Mouse (Mus musculus) lung, embryonic 14.5 days (tissue): ENCODE data around the gene Tmem181a. TPM values are rescaled to one million over a fixed set of nuclear protein-coding genes. Genes with fewer than 3 reads are reported as not detected.
"Not testable (repeated sequence)": the region's sequence is repeated elsewhere in the genome, so short reads cannot be mapped to it uniquely, and the experiment has no call there.

Experiments used
- ATAC-seq: fragments of 200-750 bp; cut with Nextera tagmentation; 2 replicates; pipeline ENCODE4 v1.8.0; 2017; ENCODE audit warnings: mild to moderate bottlenecking, moderate TSS enrichment, moderate library complexity; ENCODE audit not compliant: insufficient read depth
- DNase-seq: peaks from one replicate; pipeline ENCODE4 v3.0.0-alpha.2; 2015
- H3K27ac ChIP-seq: fragments of 300-500 bp; sonication (generic); 2 replicates; pipeline ENCODE4 v1.5.1; 2014; ENCODE audit warnings: low read depth, mild to moderate bottlenecking, moderate library complexity
- H3K27me3 ChIP-seq: fragments of 300-500 bp; sonication (generic); 2 replicates; pipeline ENCODE4 v1.6.1; 2014; ENCODE audit warnings: low read length, control low read depth; ENCODE audit not compliant: insufficient read depth
- H3K36me3 ChIP-seq: fragments of 300-500 bp; sonication (generic); 2 replicates; pipeline ENCODE4 v1.6.1; 2014; ENCODE audit warnings: control low read depth; ENCODE audit not compliant: insufficient read depth
- H3K4me1 ChIP-seq: fragments of 300-500 bp; sonication (generic); 2 replicates; pipeline ENCODE4 v1.6.1; 2014; ENCODE audit warnings: antibody characterized with exemption, control low read depth; ENCODE audit not compliant: insufficient read depth
- H3K4me2 ChIP-seq: fragments of 300-500 bp; sonication (generic); 2 replicates; pipeline ENCODE4 v1.6.1; 2014; ENCODE audit warnings: mild to moderate bottlenecking
- H3K4me3 ChIP-seq: fragments of 300-500 bp; sonication (generic); 2 replicates; pipeline ENCODE4 v1.5.1; 2014; ENCODE audit warnings: low read depth, low read length
- H3K9ac ChIP-seq: fragments of 300-500 bp; sonication (generic); 2 replicates; pipeline ENCODE4 v1.6.1; 2014
- H3K9me3 ChIP-seq: fragments of 300-500 bp; sonication (generic); 2 replicates; pipeline ENCODE4 v1.6.1; 2016; ENCODE audit warnings: low read depth, low read length, control low read depth
- WGBS: fragments of 180-500 bp; shearing (Covaris S2); extraction: QIAGEN DNeasy Blood & Tissue Kit; methylation state at CpG from one replicate; pipeline ENCODE4 v1.1.7; 2014; 5-methylcytosine and 5-hydroxymethylcytosine counted together
- polyA plus RNA-seq: library from polyadenylated mRNA; unstranded; fragments of >200 nt; fragmentation: Nextera tagmentation; extraction: Ambion mirVana; gene quantifications from 2 replicates; pipeline ENCODE4 v1.2.1, GENCODE M21; 2014

Gene Tmem181a
- polyA plus RNA-seq, 1 experiment from 2014 or later = 27.0 TPM

DNA sequence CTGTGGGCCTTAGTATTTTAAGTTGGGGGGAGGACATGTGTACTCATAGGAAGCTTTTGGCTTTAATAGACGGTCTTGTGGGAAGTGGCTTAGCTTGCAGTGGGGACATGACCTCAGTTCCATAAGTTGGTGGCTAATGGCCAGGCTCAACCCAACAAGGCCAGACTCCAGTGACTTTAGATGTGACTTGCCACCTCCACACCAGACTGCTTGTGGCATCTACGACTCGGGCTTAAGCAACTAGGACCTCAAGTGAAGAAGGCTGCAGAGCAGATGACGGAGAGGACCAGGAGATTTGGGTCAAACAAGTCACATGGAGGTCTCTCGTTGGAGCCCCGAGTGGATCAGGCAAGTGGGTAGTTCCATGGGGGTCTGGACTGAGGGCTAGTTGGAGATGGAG, 18.0 kb downstream of the Tmem181a start:
- not testable (repeated sequence) for H3K36me3 ChIP-seq, H3K4me2 ChIP-seq, H3K4me1 ChIP-seq, H3K9me3 ChIP-seq, H3K27ac ChIP-seq, H3K27me3 ChIP-seq, DNase-seq, H3K4me3 ChIP-seq, H3K9ac ChIP-seq, ATAC-seq
- WGBS = 92% methylated on average over 4 of the region's 6 CpGs

DNA sequence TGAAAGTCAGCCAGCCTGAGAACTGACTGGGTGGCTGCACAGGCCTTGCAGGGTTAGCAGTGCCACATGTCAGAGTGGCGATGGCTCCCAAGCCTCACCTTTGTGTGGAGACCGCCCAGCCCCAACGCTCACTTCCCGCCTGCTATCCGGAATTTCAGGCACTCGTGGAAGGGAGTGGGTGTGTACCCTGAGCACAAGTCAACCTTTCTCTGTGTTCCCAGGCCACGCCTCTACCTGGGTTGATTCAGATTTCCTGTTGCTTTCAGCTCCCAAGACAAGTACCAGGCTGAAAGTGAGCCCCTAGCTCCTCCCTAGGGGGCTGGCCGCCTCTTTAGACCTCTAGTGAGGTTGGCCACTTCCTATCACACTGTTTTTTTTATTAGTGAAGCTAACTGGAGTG, 22.5 kb downstream of the Tmem181a start:
- H3K27me3 ChIP-seq, H3K36me3 ChIP-seq, H3K27ac ChIP-seq, H3K9me3 ChIP-seq, H3K4me2 ChIP-seq, H3K4me3 ChIP-seq, H3K4me1 ChIP-seq, H3K9ac ChIP-seq: not testable (repeated sequence)
- peak; percentile 43 for DNase-seq
- WGBS = 36% methylated on average over 8 of the region's 8 CpGs
- peak; percentile 82 for ATAC-seq

DNA sequence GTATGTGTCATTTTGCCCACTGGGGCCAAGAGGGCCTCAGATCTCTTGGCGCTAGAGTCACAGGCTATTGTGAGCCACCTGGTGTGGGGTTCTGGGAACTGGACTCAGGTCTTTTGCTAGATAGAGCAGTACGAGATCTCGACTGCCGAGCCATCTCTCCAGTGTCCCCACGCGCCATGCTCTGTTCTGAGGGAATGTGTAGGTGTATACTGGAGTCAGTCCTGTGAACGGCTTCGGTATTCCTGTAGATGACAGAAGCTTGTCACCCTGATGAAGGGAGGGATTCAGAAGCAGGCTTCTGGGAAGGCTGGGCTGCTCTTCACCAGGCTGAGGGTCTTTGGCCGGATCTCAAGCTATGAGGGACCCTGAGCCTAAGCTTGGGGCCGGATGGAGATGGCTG, 23.1 kb downstream of the Tmem181a start:
- H3K4me3 ChIP-seq, H3K9ac ChIP-seq, H3K27ac ChIP-seq, H3K4me2 ChIP-seq, H3K27me3 ChIP-seq, DNase-seq, H3K36me3 ChIP-seq, H3K4me1 ChIP-seq, H3K9me3 ChIP-seq: not testable (repeated sequence)
- WGBS = 90% methylated on average over 7 of the region's 10 CpGs
- ATAC-seq = 0 out of 2 replicates have a peak, but pooled peaks have one; percentile 5

GRCm38 (mm10) chr17:6280513-6280912, 23.9 kb downstream of the Tmem181a start:
- H3K4me2 ChIP-seq, H3K4me3 ChIP-seq, ATAC-seq, H3K9me3 ChIP-seq, H3K27me3 ChIP-seq, H3K27ac ChIP-seq, H3K36me3 ChIP-seq, DNase-seq, H3K9ac ChIP-seq, H3K4me1 ChIP-seq: not testable (repeated sequence)
- 93% methylated on average over 14 of the region's 19 CpGs for WGBS

GRCm38 (mm10) chr17:6283137-6283536, 26.5 kb downstream of the Tmem181a start:
- not testable (repeated sequence) for H3K27me3 ChIP-seq, H3K9me3 ChIP-seq, H3K36me3 ChIP-seq, ATAC-seq, DNase-seq, H3K4me2 ChIP-seq, H3K9ac ChIP-seq, H3K4me3 ChIP-seq, H3K27ac ChIP-seq, H3K4me1 ChIP-seq
- WGBS = 92% methylated on average over 7 of the region's 10 CpGs

- H3K4me2 ChIP-seq, H3K9me3 ChIP-seq, DNase-seq, H3K9ac ChIP-seq, H3K4me3 ChIP-seq, H3K36me3 ChIP-seq, H3K27me3 ChIP-seq, H3K27ac ChIP-seq, ATAC-seq, H3K4me1 ChIP-seq: not testable (repeated sequence)
- 92% methylated on average over 5 of the region's 5 CpGs for WGBS
These were observed 29.5 kb downstream of the Tmem181a start for GRCm38 (mm10) chr17:6286169-6286568.

DNA sequence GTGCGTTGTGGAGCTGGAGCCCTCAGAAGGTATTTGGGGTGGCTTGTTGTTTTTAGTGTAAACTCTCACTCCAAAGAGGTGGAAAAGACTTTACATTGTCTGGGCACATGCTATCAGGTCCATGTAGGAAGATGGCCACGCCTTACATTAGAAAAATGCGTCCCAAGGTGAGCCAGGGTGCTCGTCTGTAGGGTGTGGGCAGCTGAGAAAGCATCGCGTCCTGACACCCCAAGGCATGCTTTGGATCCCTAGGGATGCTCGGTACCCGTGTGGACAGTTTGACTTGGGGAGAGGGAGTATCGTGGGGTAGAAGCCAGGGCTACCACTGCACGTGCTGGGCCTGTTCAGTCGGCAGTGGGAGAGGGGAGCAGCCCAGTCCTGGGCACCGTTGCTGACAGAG, 32.4 kb downstream of the Tmem181a start:
- 92% methylated on average over 9 of the region's 12 CpGs for WGBS
- H3K36me3 ChIP-seq, H3K4me2 ChIP-seq, H3K27ac ChIP-seq, H3K27me3 ChIP-seq, H3K9ac ChIP-seq, H3K9me3 ChIP-seq, H3K4me1 ChIP-seq, H3K4me3 ChIP-seq, DNase-seq, ATAC-seq: not testable (repeated sequence)

DNA sequence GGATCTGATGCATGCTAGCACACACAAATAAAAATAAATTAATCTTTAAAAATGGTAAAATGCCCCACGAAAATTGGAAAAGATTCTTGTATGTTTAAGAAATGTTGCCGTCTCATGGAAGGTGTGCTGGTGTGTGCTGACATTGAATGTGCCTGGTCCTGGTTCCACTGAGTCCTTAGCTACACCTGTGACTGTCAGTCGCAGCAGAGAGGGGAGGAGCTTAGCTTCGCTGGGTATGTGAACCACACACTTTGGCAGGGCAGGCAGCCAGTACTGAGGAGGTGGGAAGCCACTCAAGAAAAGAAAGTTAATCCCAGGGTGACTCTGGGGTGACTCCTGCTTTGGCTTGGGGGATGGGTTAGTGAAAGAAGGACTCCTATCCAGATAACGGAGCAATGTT, 37.2 kb downstream of the Tmem181a start:
- not testable (repeated sequence) for ATAC-seq, DNase-seq, H3K4me1 ChIP-seq, H3K36me3 ChIP-seq, H3K9me3 ChIP-seq, H3K27ac ChIP-seq, H3K27me3 ChIP-seq, H3K4me2 ChIP-seq, H3K9ac ChIP-seq, H3K4me3 ChIP-seq
- no CpG with 5 or more reads among the region's 5 CpGs for WGBS

DNA sequence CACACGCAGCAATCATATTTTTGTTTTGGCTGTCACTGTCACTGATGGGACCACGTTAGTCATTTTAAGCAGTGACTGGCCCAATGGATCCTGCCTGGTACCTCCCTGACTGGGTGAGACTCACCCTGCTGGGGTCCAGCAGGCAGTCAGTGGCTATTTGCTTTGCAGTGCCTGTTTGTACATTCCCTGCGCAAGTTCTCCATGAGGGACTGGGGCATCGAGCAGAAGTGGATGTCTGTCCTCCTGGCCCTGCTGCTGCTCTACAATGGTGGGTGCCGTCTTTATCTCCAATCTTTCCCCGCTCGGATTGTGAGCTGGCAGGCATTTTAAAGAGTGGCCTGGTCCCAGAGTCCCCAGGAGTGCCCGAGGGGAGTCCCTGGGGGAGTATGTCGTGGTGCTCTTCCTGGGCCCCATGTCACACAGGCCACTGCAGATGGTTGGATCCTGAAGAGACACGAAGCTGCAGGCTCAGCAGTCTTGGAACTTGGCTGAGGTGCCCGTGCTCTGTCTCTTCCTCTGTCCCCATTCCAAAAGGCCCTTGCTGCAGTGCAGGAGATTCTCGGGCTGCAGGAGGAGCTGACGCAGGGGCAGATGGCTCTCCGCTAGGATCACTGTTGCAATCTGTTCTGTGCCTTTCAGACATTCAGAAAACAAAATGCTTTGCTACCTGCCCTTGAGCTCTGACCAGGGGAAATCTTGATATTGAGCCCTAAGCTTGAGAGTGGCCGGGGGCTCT, 40.6 kb downstream of the Tmem181a start:
- not testable (repeated sequence) for H3K27ac ChIP-seq, H3K4me1 ChIP-seq, ATAC-seq, H3K36me3 ChIP-seq, H3K9ac ChIP-seq, H3K27me3 ChIP-seq, H3K4me2 ChIP-seq, DNase-seq, H3K4me3 ChIP-seq, H3K9me3 ChIP-seq
- WGBS = 81% methylated on average over 9 of the region's 15 CpGs

GRCm38 (mm10) chr17:6300190-6300863, 43.7 kb downstream of the Tmem181a start:
- not testable (repeated sequence) for H3K4me1 ChIP-seq, H3K27me3 ChIP-seq, ATAC-seq, H3K4me2 ChIP-seq, H3K9me3 ChIP-seq, DNase-seq, H3K9ac ChIP-seq, H3K36me3 ChIP-seq, H3K4me3 ChIP-seq, H3K27ac ChIP-seq
- 56% methylated on average over 5 of the region's 12 CpGs for WGBS
